Mouse (Mus musculus) midbrain, postnatal 0 days (tissue): Measurements from ENCODE around the gene Cox7b. TPM values are rescaled to one million over a fixed set of nuclear protein-coding genes. Genes with fewer than 3 reads are reported as not detected.

Experiments used
- ATAC-seq: fragments of 200-750 bp; cut with Nextera tagmentation; 2 replicates; pipeline ENCODE4 v1.8.0; 2017; ENCODE audit warnings: moderate number of reproducible peaks, mild to moderate bottlenecking, moderate TSS enrichment, moderate library complexity; ENCODE audit not compliant: low FRiP score
- DNase-seq: peaks from one replicate; pipeline ENCODE4 v3.0.0-alpha.2; 2015; ENCODE audit warnings: low spot score
- H3K27ac ChIP-seq: fragments of 300-500 bp; sonication (generic); 2 replicates; pipeline ENCODE4 v1.5.1; 2014; ENCODE audit warnings: low read depth, mild to moderate bottlenecking, low read length, mixed read lengths
- H3K27me3 ChIP-seq: fragments of 300-500 bp; sonication (generic); 2 replicates; pipeline ENCODE4 v1.6.1; 2014; ENCODE audit warnings: low read length, control low read depth, mixed read lengths; ENCODE audit not compliant: insufficient read depth
- H3K36me3 ChIP-seq: fragments of 300-500 bp; sonication (generic); 2 replicates; pipeline ENCODE4 v1.6.1; 2014; ENCODE audit warnings: low read length, control low read depth, mixed read lengths; ENCODE audit not compliant: insufficient read depth
- H3K4me1 ChIP-seq: fragments of 300-500 bp; sonication (generic); 2 replicates; pipeline ENCODE4 v1.6.1; 2014; ENCODE audit warnings: mild to moderate bottlenecking, control low read depth, antibody characterized with exemption, low read length, mixed read lengths; ENCODE audit not compliant: insufficient read depth
- H3K4me2 ChIP-seq: fragments of 300-500 bp; sonication (generic); 2 replicates; pipeline ENCODE4 v1.6.1; 2014; ENCODE audit warnings: low read depth, mild to moderate bottlenecking, low read length, mixed read lengths; ENCODE audit not compliant: poor library complexity, severe bottlenecking
- H3K4me3 ChIP-seq: fragments of 300-500 bp; sonication (generic); 2 replicates; pipeline ENCODE4 v1.5.1; 2014; ENCODE audit warnings: low read depth, mild to moderate bottlenecking, low read length, moderate library complexity
- H3K9ac ChIP-seq: fragments of 300-500 bp; sonication (generic); replicated peaks from 2 replicates; pipeline ENCODE4 v1.6.1; 2014; ENCODE audit warnings: mild to moderate bottlenecking, low read length, moderate library complexity, mixed read lengths; ENCODE audit not compliant: poor library complexity, severe bottlenecking
- H3K9me3 ChIP-seq: fragments of 300-500 bp; sonication (generic); 2 replicates; pipeline ENCODE4 v1.6.1; 2016; ENCODE audit warnings: low read length, control low read depth
- CTCF ChIP-seq: IDR thresholded peaks from 2 replicates; pipeline ENCODE4 v1.5.1; 2016; ENCODE audit warnings: antibody characterized with exemption, mild to moderate bottlenecking
- WGBS: fragments of 180-500 bp; shearing (Covaris S2); extraction: QIAGEN DNeasy Blood & Tissue Kit; methylation state at CpG from one replicate; pipeline ENCODE4 v1.1.7; 2014; 5-methylcytosine and 5-hydroxymethylcytosine counted together
- polyA plus RNA-seq: library from polyadenylated mRNA; unstranded; fragments of >200 nt; fragmentation: Nextera tagmentation; extraction: Ambion mirVana; gene quantifications from 2 replicates; pipeline ENCODE4 v1.2.1, GENCODE M21; 2015
- total RNA-seq: library from RNA; depleted of rRNA; stranded (reverse); fragments of >200 nt; gene quantifications from 2 replicates; pipeline ENCODE4 v1.2.3, GENCODE M21; 2014

Cox7b gene
- total and polyA plus RNA-seq, 2 experiments from 2014 or later = 205 to 481 TPM

- Histone ChIP-seq H3K9ac (no peak overlapping the region), H3K4me1 (no peaks in the 10 kb centered on the region), H3K27me3 (no peaks in the 10 kb centered on the region), H3K36me3 (no peaks in the 10 kb centered on the region), H3K4me3 (no peak overlapping the region), H3K4me2 (no peak overlapping the region), H3K27ac (no peak overlapping the region), H3K9me3 (no peaks in the 10 kb centered on the region)
- TF ChIP-seq CTCF = no peak
- WGBS = 79% methylated on average over 5 of the region's 5 CpGs
- DNase-seq (no peak), ATAC-seq (no peak)
Observed at GRCm38 (mm10) chrX:106030176-106030575, 14.7 kb downstream of the Cox7b start.

DNA sequence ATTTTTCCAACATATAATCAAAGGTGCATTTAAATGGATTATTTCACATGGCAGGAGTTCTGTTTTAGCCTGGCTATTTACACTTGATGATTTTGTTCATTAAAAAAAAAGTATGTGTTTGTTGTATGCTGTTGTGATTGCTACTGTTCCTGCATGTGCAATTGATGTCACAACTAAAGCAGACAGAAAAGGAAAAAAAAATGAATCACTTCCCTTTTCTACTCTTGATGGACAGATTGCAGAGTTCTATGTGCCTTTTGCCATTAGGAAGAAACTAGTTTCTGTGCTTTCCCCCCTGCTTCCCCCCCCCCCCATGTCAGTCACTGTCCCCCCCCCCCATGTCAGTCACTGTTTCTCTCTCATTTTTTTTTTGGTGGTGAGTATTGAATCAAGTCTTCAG, 15.6 kb downstream of the Cox7b start:
- no peak for DNase-seq
- Histone ChIP-seq H3K27me3 (no peaks in the 10 kb centered on the region), H3K4me3 (no peak overlapping the region), H3K27ac (no peak overlapping the region), H3K9ac (no peak overlapping the region), H3K4me1 (no peaks in the 10 kb centered on the region), H3K9me3 (no peaks in the 10 kb centered on the region), H3K36me3 (no peaks in the 10 kb centered on the region), H3K4me2 (no peak overlapping the region)
- no peak for TF ChIP-seq CTCF
- ATAC-seq = no peak

GRCm38 (mm10) chrX:106035727-106036126, 20.2 kb downstream of the Cox7b start:
- 75% methylated on average over 2 of the region's 2 CpGs for WGBS
- ATAC-seq = no peak
- DNase-seq = no peak
- no peak overlapping the region for H3K4me3 ChIP-seq
- no peak for TF ChIP-seq CTCF
- H3K4me1 ChIP-seq = no peaks in the 10 kb centered on the region
- no peaks in the 10 kb centered on the region for H3K36me3 ChIP-seq
- H3K27ac ChIP-seq = no peak overlapping the region
- no peaks in the 10 kb centered on the region for H3K27me3 ChIP-seq
- no peak overlapping the region for H3K9ac ChIP-seq
- no peak overlapping the region for H3K4me2 ChIP-seq
- no peaks in the 10 kb centered on the region for H3K9me3 ChIP-seq

- Histone ChIP-seq H3K4me1 (no peaks in the 10 kb centered on the region), H3K4me2 (no peak overlapping the region), H3K27ac (no peak overlapping the region), H3K9me3 (no peaks in the 10 kb centered on the region), H3K27me3 (no peaks in the 10 kb centered on the region), H3K36me3 (no peaks in the 10 kb centered on the region), H3K9ac (no peak overlapping the region), H3K4me3 (no peak overlapping the region)
- ATAC-seq (no peak), DNase-seq (no peak)
- 83% methylated on average over 3 of the region's 3 CpGs for WGBS
- no peak for TF ChIP-seq CTCF
Observed at GRCm38 (mm10) chrX:106037185-106037752, 21.8 kb downstream of the Cox7b start.

- H3K27me3 ChIP-seq = no peaks in the 10 kb centered on the region
- H3K4me1 ChIP-seq = no peaks in the 10 kb centered on the region
- no peaks in the 10 kb centered on the region for H3K36me3 ChIP-seq
- no peak overlapping the region for H3K4me2 ChIP-seq
- H3K9me3 ChIP-seq = no peaks in the 10 kb centered on the region
- no peak overlapping the region for H3K4me3 ChIP-seq
- ATAC-seq = no peak
- 56% methylated on average over 8 of the region's 8 CpGs for WGBS
- TF ChIP-seq CTCF = no peak
- H3K9ac ChIP-seq = no peak overlapping the region
- no peak overlapping the region for H3K27ac ChIP-seq
- DNase-seq = no peak
Observed at GRCm38 (mm10) chrX:106043863-106044617, 28.5 kb downstream of the Cox7b start.

DNA sequence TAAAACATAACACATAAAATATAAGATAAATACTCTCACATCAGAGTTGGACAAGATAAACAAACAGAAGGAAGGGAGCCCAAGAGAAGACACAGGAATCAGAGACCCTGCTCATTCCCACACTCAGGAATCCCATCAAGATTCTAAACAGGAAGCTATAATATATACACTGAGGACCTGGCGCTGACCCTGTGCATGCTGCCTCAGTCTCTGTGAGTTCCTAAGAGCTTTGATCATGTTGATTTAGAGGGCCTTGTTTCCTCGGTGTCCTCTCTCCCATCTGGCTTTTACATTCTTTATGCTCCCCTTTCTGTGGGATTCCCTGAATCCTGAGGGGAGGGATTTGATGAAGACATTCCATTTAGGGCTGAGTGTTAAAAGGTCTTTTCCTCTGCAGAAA, 30.0 kb downstream of the Cox7b start:
- no peaks in the 10 kb centered on the region for H3K4me1 ChIP-seq
- no peak overlapping the region for H3K27ac ChIP-seq
- no peak for DNase-seq
- no peaks in the 10 kb centered on the region for H3K36me3 ChIP-seq
- TF ChIP-seq CTCF = no peak
- no peak overlapping the region for H3K4me3 ChIP-seq
- H3K4me2 ChIP-seq = no peak overlapping the region
- H3K9ac ChIP-seq = no peak overlapping the region
- H3K27me3 ChIP-seq = no peaks in the 10 kb centered on the region
- WGBS = 56% methylated on average over 2 of the region's 2 CpGs
- no peak for ATAC-seq
- no peaks in the 10 kb centered on the region for H3K9me3 ChIP-seq
